Mouse (Mus musculus) forebrain, embryonic 12.5 days (tissue): ENCODE measurements at regions not wholly inside any gene's neighbourhood (a gene's known extent, or its start where the extent isn't known, plus 50 kb on each side); places are given as distances from the start of the nearest gene placed in this dataset.
"Not testable (repeated sequence)": the region's sequence is repeated elsewhere in the genome, so short reads cannot be mapped to it uniquely, and the experiment has no call there.

Experiments
- ATAC-seq: fragments of 200-750 bp; cut with Nextera tagmentation; 2 replicates; pipeline ENCODE4 v1.8.0; 2017; ENCODE audit warnings: moderate TSS enrichment; ENCODE audit not compliant: low FRiP score
- H3K27ac ChIP-seq: fragments of 300-500 bp; sonication (generic); 2 replicates; pipeline ENCODE4 v1.5.1; 2016; ENCODE audit warnings: mild to moderate bottlenecking
- H3K27me3 ChIP-seq: fragments of 300-500 bp; sonication (generic); 2 replicates; pipeline ENCODE4 v1.6.1; 2016; ENCODE audit warnings: mild to moderate bottlenecking
- H3K36me3 ChIP-seq: fragments of 300-500 bp; sonication (generic); replicated peaks from 2 replicates; pipeline ENCODE4 v1.6.1; 2016; ENCODE audit warnings: mild to moderate bottlenecking
- H3K4me1 ChIP-seq: fragments of 300-500 bp; sonication (generic); 2 replicates; pipeline ENCODE4 v1.6.1; 2016
- H3K4me2 ChIP-seq: fragments of 300-500 bp; sonication (generic); 2 replicates; pipeline ENCODE4 v1.6.1; 2016; ENCODE audit warnings: mild to moderate bottlenecking, moderate library complexity
- H3K4me3 ChIP-seq: fragments of 300-500 bp; sonication (generic); replicated peaks from 2 replicates; pipeline ENCODE4 v1.5.1; 2016; ENCODE audit warnings: mild to moderate bottlenecking
- H3K9ac ChIP-seq: fragments of 300-500 bp; sonication (generic); 2 replicates; pipeline ENCODE4 v1.6.1; 2016; ENCODE audit warnings: mild to moderate bottlenecking
- H3K9me3 ChIP-seq: fragments of 300-500 bp; sonication (generic); 2 replicates; pipeline ENCODE4 v1.6.1; 2016
- WGBS: fragments of 180-500 bp; shearing (Covaris S2); methylation state at CpG from one replicate; pipeline ENCODE4 v1.1.7; 2016; 5-methylcytosine and 5-hydroxymethylcytosine counted together

DNA sequence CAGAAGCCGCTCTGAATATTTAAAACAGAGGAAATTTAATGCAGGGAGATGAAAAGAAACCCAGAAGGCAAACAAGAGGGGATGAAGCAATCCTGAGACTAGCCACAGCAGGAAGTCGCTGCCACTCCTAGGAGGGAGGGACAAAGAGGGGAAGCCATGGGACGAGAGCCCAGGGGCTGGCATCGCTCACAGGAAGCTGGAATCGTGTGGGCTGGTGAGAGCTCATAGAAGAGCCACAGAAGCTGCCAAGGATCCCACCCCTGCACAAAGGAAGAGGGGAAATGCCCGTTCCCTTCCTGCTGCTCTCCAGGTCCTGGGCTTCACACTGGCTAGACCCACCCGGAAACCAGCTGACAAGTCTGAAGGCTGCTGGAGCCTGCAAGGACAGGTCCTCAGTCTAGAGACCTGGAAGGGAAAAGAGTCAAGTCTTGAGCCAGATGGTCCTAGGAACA lies 101.4 kb upstream of the Klf3 start:
- Histone ChIP-seq H3K4me2 (peak overlapping the region; percentile 31; the same call in 1 of the 2 replicates), H3K9me3 (no peaks in the 10 kb centered on the region), H3K4me3 (no peak overlapping the region), H3K27me3 (no peaks in the 10 kb centered on the region), H3K9ac (no peak overlapping the region), H3K36me3 (no peaks in the 10 kb centered on the region), H3K4me1 (peaks cover 15% of the 10 kb centered on the region), H3K27ac (peak overlapping the region; percentile 78)
- peak; percentile 45 for ATAC-seq
- 24% methylated on average over 7 of the region's 7 CpGs for WGBS

DNA sequence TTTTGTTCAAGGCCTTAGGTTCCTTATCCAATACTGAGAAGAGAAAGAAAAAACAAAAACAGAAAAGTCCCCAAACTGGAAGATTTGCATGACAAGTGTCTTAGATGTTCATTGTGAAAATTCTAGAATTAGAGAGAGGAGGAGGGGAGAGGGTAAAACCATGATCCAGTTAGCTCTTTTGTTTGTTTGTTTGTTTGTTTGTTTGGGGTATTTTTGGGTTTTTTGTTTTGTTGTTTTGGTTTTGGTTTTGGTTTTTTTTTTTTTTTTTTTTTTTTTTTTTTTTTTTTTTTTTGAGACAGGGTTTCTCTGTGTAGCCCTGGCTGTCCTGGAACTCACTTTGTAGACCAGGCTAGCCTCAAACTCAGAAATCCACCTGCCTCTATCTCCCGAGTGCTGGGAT lies 100.8 kb upstream of the Klf3 start:
- not testable (repeated sequence) for H3K9ac ChIP-seq, ATAC-seq
- WGBS: 82% methylated on average over 1 of the region's 1 CpGs

DNA sequence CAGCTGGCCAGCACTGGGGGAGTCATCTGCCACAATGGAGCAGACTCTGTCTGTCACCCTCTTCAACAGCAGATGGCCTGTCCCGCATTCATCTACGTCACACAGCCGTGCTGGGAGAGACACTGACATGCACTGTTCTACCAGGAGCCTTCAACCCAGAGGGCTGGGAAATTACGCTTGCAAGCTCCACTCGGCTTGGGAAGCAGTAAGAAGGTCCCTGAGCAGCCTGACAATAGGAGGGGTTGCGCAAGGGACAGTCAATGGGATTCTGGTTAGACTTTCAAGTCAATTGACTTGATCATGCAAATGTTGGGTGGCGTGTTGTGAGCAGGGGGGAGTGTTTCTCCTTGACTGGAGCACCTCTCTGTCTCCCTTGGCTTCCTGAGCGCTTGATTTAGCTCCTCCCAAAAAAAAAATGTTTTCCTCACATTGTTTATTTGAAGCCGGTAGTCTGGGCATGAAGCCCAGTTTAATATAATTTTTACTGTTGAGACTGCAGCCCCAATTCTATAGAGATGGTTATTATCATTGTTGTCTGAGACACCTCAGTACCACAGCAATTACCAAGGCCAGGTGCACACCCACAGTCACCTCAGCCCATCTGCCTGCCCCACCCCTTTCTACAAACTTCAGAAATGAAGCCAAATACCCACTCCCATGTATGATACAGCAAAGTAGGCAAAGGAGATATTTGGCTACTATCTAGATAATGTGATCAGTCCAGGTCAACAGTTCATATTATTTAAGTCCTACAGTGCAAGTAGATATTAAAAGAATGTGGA lies 99.9 kb upstream of the Klf3 start:
- Histone ChIP-seq H3K4me2 (no peak overlapping the region), H3K27me3 (no peaks in the 10 kb centered on the region), H3K36me3 (no peaks in the 10 kb centered on the region), H3K4me1 (peaks cover 15% of the 10 kb centered on the region), H3K9ac (no peak overlapping the region), H3K9me3 (no peaks in the 10 kb centered on the region), H3K4me3 (no peak overlapping the region), H3K27ac (peak overlapping the region; percentile 27; the same call in 1 of the 2 replicates)
- peak; percentile 82 for ATAC-seq
- 62% methylated on average over 9 of the region's 9 CpGs for WGBS

More for the DNA sequence above, 100.8 kb upstream of the Klf3 start:
- not testable (repeated sequence) for H3K4me3 ChIP-seq, H3K4me2 ChIP-seq, H3K36me3 ChIP-seq, H3K27ac ChIP-seq, H3K27me3 ChIP-seq, H3K9me3 ChIP-seq
- H3K4me1 ChIP-seq: peaks cover 15% of the 10 kb centered on the region

DNA sequence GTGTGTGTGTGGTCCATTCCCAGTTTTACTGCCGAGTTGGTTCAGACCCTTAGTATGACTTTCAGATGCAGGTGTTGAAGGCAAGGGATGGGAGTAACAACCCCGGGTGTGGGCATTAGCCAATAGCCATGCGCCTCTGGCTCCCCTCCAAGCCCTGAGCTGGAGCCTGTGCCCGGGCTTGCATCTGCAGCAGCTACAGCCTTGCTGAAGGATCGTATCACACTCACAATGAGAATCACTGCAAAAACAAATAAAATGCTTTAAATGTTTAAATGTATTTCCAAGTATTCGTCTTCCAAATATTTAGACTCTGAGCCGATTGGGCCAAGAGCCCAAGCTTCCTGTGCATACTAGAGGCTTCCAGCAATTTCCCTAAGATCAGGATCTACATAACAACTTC lies 99.0 kb upstream of the Klf3 start:
- Histone ChIP-seq H3K9ac (no peak overlapping the region), H3K4me1 (peaks cover 15% of the 10 kb centered on the region), H3K36me3 (no peaks in the 10 kb centered on the region), H3K4me2 (no peak overlapping the region), H3K9me3 (no peaks in the 10 kb centered on the region), H3K27me3 (no peaks in the 10 kb centered on the region), H3K27ac (no peak overlapping the region), H3K4me3 (no peak overlapping the region)
- WGBS: 84% methylated on average over 7 of the region's 7 CpGs
- no peak for ATAC-seq

DNA sequence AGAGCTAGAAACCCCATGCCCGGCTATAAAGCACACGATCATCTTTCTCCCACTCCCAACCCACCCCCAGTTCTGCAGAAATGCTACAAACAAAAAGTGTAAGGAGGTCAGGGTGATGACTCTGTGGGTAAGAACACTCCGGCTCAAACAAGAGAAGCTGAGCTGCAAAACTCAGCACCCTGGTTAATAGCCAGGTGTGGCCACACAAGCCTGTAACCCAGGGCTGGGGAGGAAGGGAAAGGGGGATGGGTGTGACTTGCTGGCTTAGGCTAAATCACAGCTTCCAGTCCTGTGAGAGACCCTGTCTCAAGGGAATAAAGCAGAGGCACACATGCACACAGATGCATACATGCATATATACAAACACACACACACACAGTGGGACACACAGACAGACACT lies 96.6 kb upstream of the Klf3 start:
- Histone ChIP-seq H3K4me1 (peaks cover 11% of the 10 kb centered on the region), H3K4me2 (no peak overlapping the region), H3K4me3 (no peak overlapping the region), H3K27me3 (no peaks in the 10 kb centered on the region), H3K9me3 (no peaks in the 10 kb centered on the region), H3K27ac (no peak overlapping the region), H3K36me3 (no peaks in the 10 kb centered on the region), H3K9ac (no peak overlapping the region)
- 82% methylated on average over 3 of the region's 3 CpGs for whole genome bisulfite sequencing
- no peak for ATAC-seq

DNA sequence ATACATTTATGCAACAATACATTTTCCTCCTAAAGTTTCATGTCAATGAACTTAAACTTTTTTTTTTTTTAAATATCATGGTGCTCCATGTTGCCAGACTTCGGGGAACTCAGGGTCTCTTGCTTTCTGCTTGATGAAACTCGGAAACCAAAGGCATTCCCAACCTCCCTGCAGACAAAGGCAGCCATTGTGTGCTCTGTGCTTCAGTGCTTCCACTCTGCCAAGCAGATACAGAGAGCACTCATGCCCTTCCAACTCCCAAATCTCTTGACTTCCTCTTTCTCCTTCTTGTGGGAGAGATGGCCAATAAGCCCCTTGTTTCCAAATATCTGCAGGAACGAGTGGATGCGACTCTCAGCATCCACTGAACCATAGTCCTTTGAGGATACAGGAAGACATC lies 94.0 kb upstream of the Klf3 start:
- Histone ChIP-seq H3K4me2 (no peak overlapping the region), H3K4me3 (no peak overlapping the region), H3K4me1 (peaks cover 1% of the 10 kb centered on the region), H3K9me3 (no peaks in the 10 kb centered on the region), H3K36me3 (no peaks in the 10 kb centered on the region), H3K9ac (no peak overlapping the region), H3K27ac (peak overlapping the region; percentile 2; the same call in 1 of the 2 replicates), H3K27me3 (no peaks in the 10 kb centered on the region)
- ATAC-seq: no peak
- 11% methylated on average over 4 of the region's 4 CpGs for WGBS

DNA sequence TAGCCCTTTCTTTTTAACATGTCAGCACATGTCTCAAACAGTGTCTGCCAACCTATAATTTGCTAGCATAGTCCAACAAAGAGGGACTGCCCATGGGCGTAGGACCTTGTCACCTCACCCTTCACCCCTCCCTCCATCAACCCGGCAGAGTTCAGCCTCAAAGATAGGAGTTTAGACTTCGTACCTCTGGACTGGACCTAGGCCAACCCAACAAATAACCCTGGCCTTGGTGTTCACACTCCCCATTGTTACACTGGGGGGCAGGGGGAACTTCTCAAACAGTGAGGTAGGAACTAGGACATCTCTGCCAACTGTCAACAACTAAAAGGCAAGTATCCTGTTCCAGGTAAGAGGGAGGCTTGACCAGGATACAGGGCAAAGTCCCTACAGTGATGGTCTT lies 93.0 kb upstream of the Klf3 start:
- Histone ChIP-seq H3K36me3 (no peaks in the 10 kb centered on the region), H3K4me2 (no peak overlapping the region), H3K27ac (no peak overlapping the region), H3K9ac (no peak overlapping the region), H3K9me3 (no peaks in the 10 kb centered on the region), H3K4me3 (no peak overlapping the region), H3K27me3 (no peaks in the 10 kb centered on the region), H3K4me1 (peaks cover 8% of the 10 kb centered on the region)
- WGBS: 80% methylated on average over 3 of the region's 3 CpGs
- ATAC-seq: no peak

DNA sequence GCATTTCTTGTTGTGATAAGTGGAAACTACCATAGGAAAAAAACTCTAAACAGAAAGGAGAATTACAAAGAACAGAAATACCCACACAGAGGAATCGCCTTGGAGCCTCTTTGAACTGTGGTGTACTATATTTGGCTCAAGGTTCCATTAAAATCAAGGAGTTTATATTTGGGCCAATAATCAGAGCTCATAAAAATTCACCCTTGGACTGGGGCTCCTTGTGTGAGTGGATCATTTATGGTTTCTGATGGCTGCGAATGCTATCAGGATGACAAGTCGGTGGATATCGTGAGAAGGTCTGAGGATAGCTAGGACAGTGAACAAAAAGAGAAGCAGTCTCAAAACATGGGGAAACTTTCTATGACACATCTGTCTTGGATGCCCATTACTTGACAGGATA lies 92.2 kb upstream of the Klf3 start:
- no peaks in the 10 kb centered on the region for H3K27me3 ChIP-seq
- peaks cover 8% of the 10 kb centered on the region for H3K4me1 ChIP-seq
- no peak overlapping the region for H3K27ac ChIP-seq
- H3K9me3 ChIP-seq: no peaks in the 10 kb centered on the region
- 94% methylated on average over 4 of the region's 4 CpGs for WGBS
- no peak overlapping the region for H3K4me2 ChIP-seq
- no peak for ATAC-seq
- H3K36me3 ChIP-seq: no peaks in the 10 kb centered on the region
- H3K9ac ChIP-seq: no peak overlapping the region
- H3K4me3 ChIP-seq: no peak overlapping the region

DNA sequence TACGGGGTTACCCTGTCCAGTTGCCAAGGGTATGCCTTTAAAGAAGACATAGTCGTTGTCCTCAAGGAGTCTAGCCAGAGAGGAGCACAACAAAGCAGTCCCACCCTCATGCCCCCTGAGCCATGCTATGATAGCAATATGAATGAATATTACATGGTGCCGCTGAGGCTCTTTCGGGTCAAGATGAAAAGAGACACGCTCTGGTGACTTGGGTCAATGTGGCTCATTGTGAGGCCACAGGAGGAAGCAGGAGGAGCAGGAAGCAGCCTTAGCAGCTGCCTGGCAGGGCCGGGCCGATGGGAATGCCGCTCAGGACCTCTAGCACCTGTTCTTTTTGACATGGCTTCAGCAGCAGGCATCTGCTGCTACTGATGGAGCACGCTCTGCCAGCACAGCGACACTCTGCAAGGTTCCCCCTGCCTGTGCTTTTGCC lies 89.0 kb upstream of the Klf3 start:
- ATAC-seq: peak; percentile 39; the same call in 1 of the 2 replicates
- Histone ChIP-seq H3K9ac (no peak overlapping the region), H3K9me3 (no peaks in the 10 kb centered on the region), H3K27me3 (no peaks in the 10 kb centered on the region), H3K4me3 (no peak overlapping the region), H3K4me1 (peaks cover 8% of the 10 kb centered on the region), H3K36me3 (no peaks in the 10 kb centered on the region), H3K4me2 (no peak overlapping the region), H3K27ac (peak overlapping the region; percentile 50; the same call in 1 of the 2 replicates)
- WGBS: 31% methylated on average over 10 of the region's 10 CpGs

DNA sequence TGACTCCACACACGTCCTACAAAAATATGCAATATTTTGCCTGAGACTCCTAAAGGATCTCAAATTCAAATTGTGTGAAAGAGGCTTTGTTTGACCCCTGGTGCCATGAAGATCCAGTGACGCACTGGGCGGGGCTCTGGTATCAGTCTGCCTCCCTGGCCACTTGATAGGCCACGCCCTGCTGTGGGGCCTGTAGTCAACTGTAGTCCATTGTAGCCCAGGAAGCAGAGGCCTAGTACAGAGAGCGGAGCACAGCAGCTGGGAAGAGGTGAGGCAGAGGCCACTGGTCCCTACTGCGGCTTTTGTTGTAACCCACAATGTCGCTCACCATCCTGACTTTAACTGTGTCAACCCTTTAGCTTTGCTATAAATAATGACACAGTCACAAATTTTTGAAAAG lies 88.5 kb upstream of the Klf3 start:
- no peaks in the 10 kb centered on the region for H3K27me3 ChIP-seq
- H3K9ac ChIP-seq: no peak overlapping the region
- peak; percentile 79; the same call in 1 of the 2 replicates for ATAC-seq
- peaks cover 8% of the 10 kb centered on the region for H3K4me1 ChIP-seq
- H3K4me2 ChIP-seq: no peak overlapping the region
- peak overlapping the region; percentile 50; the same call in 1 of the 2 replicates for H3K27ac ChIP-seq
- WGBS: 55% methylated on average over 7 of the region's 7 CpGs
- no peak overlapping the region for H3K4me3 ChIP-seq
- H3K36me3 ChIP-seq: no peaks in the 10 kb centered on the region
- H3K9me3 ChIP-seq: no peaks in the 10 kb centered on the region

DNA sequence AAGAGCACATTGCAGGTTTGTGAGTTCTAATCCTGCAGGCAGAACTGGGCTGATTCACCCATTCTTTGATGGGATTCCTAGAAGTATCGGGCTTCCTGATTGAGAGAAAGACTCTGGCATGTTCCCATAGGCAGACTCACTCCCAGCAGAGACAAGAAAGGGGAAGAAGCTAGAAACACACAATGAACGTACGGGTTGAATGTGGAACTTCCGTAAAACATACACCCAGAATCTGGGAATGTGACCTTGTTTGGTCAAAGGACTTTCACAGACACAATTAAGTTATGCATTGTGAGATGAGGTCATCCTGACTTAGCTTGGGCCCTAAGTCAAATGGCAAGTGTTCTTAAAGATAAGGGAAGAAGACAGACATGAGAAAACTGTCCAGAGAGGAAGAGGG lies 86.6 kb upstream of the Klf3 start:
- Histone ChIP-seq H3K4me1 (peaks cover 8% of the 10 kb centered on the region), H3K9me3 (no peaks in the 10 kb centered on the region), H3K27ac (no peak overlapping the region), H3K27me3 (no peaks in the 10 kb centered on the region), H3K4me3 (no peak overlapping the region), H3K36me3 (no peaks in the 10 kb centered on the region), H3K4me2 (no peak overlapping the region), H3K9ac (no peak overlapping the region)
- 93% methylated on average over 4 of the region's 4 CpGs for WGBS
- no peak for ATAC-seq

DNA sequence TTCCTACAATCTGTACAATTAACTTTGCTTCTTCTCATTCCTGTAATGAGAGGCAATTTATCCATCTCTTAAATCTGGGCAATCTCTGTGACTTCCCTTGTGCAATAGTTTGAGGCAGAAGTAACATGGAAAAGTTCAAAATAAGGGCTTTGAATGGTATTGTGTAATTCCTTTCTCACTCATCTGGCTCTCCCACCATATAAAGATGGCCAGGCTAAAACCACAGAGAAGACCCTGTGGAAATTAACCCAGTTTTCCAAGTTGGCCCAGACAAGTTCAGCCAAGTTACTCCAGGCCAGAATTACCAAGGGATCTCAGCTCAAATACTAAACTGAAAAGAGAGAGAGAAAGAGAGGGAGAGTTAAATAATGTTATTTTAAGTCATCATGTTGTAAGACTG lies 81.0 kb upstream of the Klf3 start:
- Histone ChIP-seq H3K27me3 (no peaks in the 10 kb centered on the region), H3K9me3 (no peaks in the 10 kb centered on the region), H3K4me1 (0 out of 2 replicates have a peak, but pooled peaks cover 4% of the 10 kb centered on the region), H3K36me3 (no peaks in the 10 kb centered on the region), H3K27ac (no peak overlapping the region), H3K4me2 (no peak overlapping the region), H3K9ac (no peak overlapping the region), H3K4me3 (no peak overlapping the region)
- ATAC-seq: no peak

DNA sequence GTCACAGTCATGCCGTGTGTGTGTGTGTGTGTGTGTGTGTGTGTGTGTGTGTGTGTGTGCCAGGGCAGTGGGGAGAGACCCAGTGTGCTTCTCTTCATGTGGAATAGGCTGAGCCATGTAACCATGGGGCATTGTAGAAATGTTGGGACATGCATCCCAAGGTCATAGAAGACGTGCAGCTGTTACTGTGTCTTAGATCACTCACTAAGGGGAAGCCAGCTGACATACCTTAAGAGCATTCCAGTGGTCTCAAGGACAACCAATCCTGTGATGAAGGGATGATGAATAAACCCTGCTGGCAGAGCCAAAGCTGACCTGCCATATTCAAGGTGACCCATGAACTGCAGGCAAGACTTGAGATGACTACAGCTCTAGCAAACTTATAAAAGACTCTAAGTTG lies 75.3 kb upstream of the Klf3 start:
- Histone ChIP-seq H3K27ac (no peak overlapping the region), H3K4me3 (no peak overlapping the region), H3K9me3 (no peaks in the 10 kb centered on the region), H3K9ac (no peak overlapping the region), H3K27me3 (no peaks in the 10 kb centered on the region), H3K4me1 (0 out of 2 replicates have a peak, but pooled peaks cover 4% of the 10 kb centered on the region), H3K4me2 (no peak overlapping the region), H3K36me3 (no peaks in the 10 kb centered on the region)
- ATAC-seq: no peak
- WGBS: 79% methylated on average over 2 of the region's 2 CpGs
